Mouse (Mus musculus): ENCODE data around the gene Rhobtb1. TPM values are rescaled to one million over a fixed set of nuclear protein-coding genes. Genes with fewer than 3 reads are reported as not detected.

Rhobtb1 gene
- polyA plus RNA-seq (2016; fragmentation: Nextera tagmentation; extraction: Ambion mirVana) = 13.0 and 14.0 TPM in 2 replicates

DNA sequence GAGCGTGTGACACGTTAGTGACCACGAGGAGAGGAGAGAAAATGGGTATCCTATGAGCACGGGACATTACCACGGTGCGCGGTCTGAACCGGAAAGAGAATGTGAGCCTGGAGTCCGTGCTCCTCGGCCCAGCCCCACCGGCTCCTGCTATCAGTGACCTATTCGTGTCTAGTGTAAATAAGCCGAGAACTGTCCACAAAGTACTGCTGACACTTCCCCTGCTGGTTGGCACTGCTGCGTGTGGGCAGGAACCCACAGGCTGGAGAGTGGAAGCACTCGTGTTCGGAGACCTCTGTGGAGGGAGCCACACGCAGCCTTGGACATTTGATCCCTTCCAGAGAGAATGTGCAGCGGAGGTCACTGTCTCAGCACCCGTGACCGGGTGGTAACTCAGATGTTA is at the start of gene Rhobtb1:
TSS of gene Rhobtb1 (plus strand) at position 390 of the 400 bp plus-strand sequence.
- no peak for DNase-seq (ENCODE audit: extremely low spot score, low spot score)
- no peaks in the 10 kb centered on the region for H3K4me1 ChIP-seq
- H3K36me3 ChIP-seq (replicated peaks) = no peaks in the 10 kb centered on the region
- H3K9me3 ChIP-seq = no peaks in the 10 kb centered on the region
- H3K4me3 ChIP-seq = no peak within 1 kb of the TSS
- 90% methylated on average over 20 of the region's 20 CpGs for WGBS
- H3K27me3 ChIP-seq (ENCODE audit: poor library complexity, severe bottlenecking) = no peaks in the 10 kb centered on the region
- no peak within 1 kb of the TSS for H3K27ac ChIP-seq

DNA sequence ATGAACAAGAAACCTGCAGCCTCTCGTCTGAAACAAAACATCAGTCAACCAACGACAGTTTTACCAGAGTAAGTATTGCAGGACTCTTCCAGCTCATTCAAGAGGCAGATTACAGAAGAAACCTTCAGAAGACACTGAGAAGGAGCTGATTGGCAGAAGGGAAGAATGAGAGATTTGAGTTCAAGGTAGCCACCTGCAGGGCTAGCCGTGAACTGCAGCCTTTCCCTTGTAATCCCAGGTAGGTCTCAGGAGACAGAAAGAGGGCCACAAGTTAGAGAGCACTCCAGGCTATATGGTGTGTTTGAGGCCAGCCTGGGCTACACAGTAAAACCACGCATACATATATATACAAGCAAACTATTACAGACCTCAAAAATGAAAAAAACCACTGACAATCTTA is 49.2 kb upstream of the Rhobtb1 start:
- Histone ChIP-seq H3K27me3 (ENCODE audit: poor library complexity, severe bottlenecking) (no peaks in the 10 kb centered on the region), H3K9me3 (0 out of 2 replicates have a peak, but pooled peaks cover 3% of the 10 kb centered on the region), H3K36me3 (replicated peaks) (no peaks in the 10 kb centered on the region), H3K4me3 (no peak overlapping the region), H3K4me1 (no peaks in the 10 kb centered on the region), H3K27ac (no peak overlapping the region)
- DNase-seq (ENCODE audit: extremely low spot score, low spot score) = peak; percentile 21
- 90% methylated on average over 4 of the region's 4 CpGs for WGBS

- WGBS = 86% methylated on average over 12 of the region's 12 CpGs
- no peaks in the 10 kb centered on the region for H3K9me3 ChIP-seq
- no peak for DNase-seq (ENCODE audit: extremely low spot score, low spot score)
- no peak overlapping the region for H3K4me3 ChIP-seq
- H3K27me3 ChIP-seq (ENCODE audit: poor library complexity, severe bottlenecking) = no peaks in the 10 kb centered on the region
- H3K36me3 ChIP-seq (replicated peaks) = no peaks in the 10 kb centered on the region
- H3K27ac ChIP-seq = no peak overlapping the region
- no peaks in the 10 kb centered on the region for H3K4me1 ChIP-seq
These were observed 46.9 kb upstream of the Rhobtb1 start for GRCm38 (mm10) chr10:69104143-69104882.

- no peaks in the 10 kb centered on the region for H3K36me3 ChIP-seq (replicated peaks)
- DNase-seq (ENCODE audit: extremely low spot score, low spot score) = no peak
- H3K4me1 ChIP-seq = no peaks in the 10 kb centered on the region
- H3K27me3 ChIP-seq (ENCODE audit: poor library complexity, severe bottlenecking) = no peaks in the 10 kb centered on the region
- no peak overlapping the region for H3K27ac ChIP-seq
- H3K4me3 ChIP-seq = no peak overlapping the region
- no peaks in the 10 kb centered on the region for H3K9me3 ChIP-seq
- 84% methylated on average over 9 of the region's 9 CpGs for WGBS
These were observed 46.4 kb upstream of the Rhobtb1 start for GRCm38 (mm10) chr10:69104883-69105225.

- no peaks in the 10 kb centered on the region for H3K4me1 ChIP-seq
- no peak overlapping the region for H3K27ac ChIP-seq
- WGBS = 95% methylated on average over 1 of the region's 1 CpGs
- peaks cover 4% of the 10 kb centered on the region; the same call in 1 of the 2 replicates for H3K9me3 ChIP-seq
- no peaks in the 10 kb centered on the region for H3K27me3 ChIP-seq (ENCODE audit: poor library complexity, severe bottlenecking)
- no peak for DNase-seq (ENCODE audit: extremely low spot score, low spot score)
- H3K4me3 ChIP-seq = no peak overlapping the region
- H3K36me3 ChIP-seq (replicated peaks) = no peaks in the 10 kb centered on the region
These were observed 44.4 kb upstream of the Rhobtb1 start for GRCm38 (mm10) chr10:69106796-69107195.

DNA sequence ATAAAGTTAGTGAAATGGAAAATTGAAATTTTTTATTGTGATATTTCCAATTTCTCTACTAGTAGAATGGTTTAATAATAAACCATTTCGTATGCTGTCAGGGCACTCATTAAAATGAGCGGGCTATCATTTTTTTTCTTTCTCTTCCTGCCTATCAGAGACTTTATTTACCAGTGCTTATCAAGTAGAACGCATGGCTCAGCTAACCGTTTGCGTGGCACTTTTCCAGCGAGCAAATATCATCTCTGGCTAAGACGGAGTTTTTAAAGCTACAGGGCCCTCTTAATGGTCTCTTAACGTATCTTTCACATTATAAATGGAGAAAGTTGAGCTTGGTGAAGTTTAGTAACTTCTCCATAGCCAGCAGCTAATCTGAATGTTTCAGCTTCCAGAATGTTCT is 44.0 kb upstream of the Rhobtb1 start:
- DNase-seq (ENCODE audit: extremely low spot score, low spot score) = no peak
- Histone ChIP-seq H3K27ac (no peak overlapping the region), H3K9me3 (peaks cover 4% of the 10 kb centered on the region; the same call in 1 of the 2 replicates), H3K4me1 (no peaks in the 10 kb centered on the region), H3K4me3 (no peak overlapping the region), H3K27me3 (ENCODE audit: poor library complexity, severe bottlenecking) (no peaks in the 10 kb centered on the region), H3K36me3 (replicated peaks) (no peaks in the 10 kb centered on the region)
- WGBS = 94% methylated on average over 8 of the region's 8 CpGs

- Histone ChIP-seq H3K4me3 (no peak overlapping the region), H3K27me3 (ENCODE audit: poor library complexity, severe bottlenecking) (no peaks in the 10 kb centered on the region), H3K36me3 (replicated peaks) (no peaks in the 10 kb centered on the region), H3K4me1 (no peaks in the 10 kb centered on the region), H3K27ac (no peak overlapping the region), H3K9me3 (peaks cover 4% of the 10 kb centered on the region; the same call in 1 of the 2 replicates)
- no peak for DNase-seq (ENCODE audit: extremely low spot score, low spot score)
These were observed 36.9 kb upstream of the Rhobtb1 start for GRCm38 (mm10) chr10:69114384-69114783.

DNA sequence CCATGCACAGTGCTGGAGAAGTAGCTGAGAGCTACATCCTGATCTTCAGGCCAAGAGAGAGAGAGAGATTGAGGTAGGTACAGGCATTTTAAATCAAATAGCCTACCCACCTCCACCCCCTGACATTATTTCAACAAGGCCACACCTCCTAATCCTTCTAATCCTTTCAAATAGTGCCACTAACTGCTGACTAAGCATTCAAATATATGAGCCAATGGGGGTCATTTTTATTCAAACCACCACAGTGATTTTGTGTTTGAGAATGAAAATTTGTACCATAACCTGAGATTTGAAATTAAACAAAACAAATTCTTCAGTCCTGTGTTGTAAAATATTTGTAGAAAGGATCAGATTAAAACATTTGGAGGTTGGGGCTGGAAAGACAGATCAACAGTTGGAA is 33.2 kb upstream of the Rhobtb1 start:
- DNase-seq (ENCODE audit: extremely low spot score, low spot score) = no peak
- H3K27ac ChIP-seq = no peak overlapping the region
- no peaks in the 10 kb centered on the region for H3K27me3 ChIP-seq (ENCODE audit: poor library complexity, severe bottlenecking)
- H3K36me3 ChIP-seq (replicated peaks) = no peaks in the 10 kb centered on the region
- H3K4me1 ChIP-seq = no peaks in the 10 kb centered on the region
- no peaks in the 10 kb centered on the region for H3K9me3 ChIP-seq
- H3K4me3 ChIP-seq = no peak overlapping the region

DNA sequence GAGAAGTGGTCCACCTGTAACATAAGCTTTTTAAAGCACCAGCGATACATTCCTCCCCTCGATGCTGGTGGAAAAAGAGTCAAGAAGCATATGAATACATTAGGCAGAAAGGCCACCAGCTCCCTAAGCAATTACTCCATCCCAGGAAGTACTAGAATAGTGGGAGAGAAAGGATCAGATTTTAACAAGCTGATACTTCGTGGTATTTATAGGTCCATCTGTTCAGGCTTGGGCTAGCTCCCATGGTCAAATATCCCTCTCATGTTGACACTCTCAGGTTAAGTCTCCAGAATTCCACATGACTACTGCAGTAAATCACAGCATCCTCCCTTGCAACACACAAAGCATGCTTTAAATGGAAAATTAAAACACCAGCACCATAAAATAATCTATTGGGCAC is 32.3 kb upstream of the Rhobtb1 start:
- no peak overlapping the region for H3K27ac ChIP-seq
- DNase-seq (ENCODE audit: extremely low spot score, low spot score) = no peak
- WGBS = 89% methylated on average over 3 of the region's 3 CpGs
- no peak overlapping the region for H3K4me3 ChIP-seq
- no peaks in the 10 kb centered on the region for H3K9me3 ChIP-seq
- H3K4me1 ChIP-seq = no peaks in the 10 kb centered on the region
- H3K36me3 ChIP-seq (replicated peaks) = no peaks in the 10 kb centered on the region
- H3K27me3 ChIP-seq (ENCODE audit: poor library complexity, severe bottlenecking) = no peaks in the 10 kb centered on the region

- no peaks in the 10 kb centered on the region for H3K36me3 ChIP-seq (replicated peaks)
- WGBS = 87% methylated on average over 1 of the region's 1 CpGs
- no peaks in the 10 kb centered on the region for H3K27me3 ChIP-seq (ENCODE audit: poor library complexity, severe bottlenecking)
- no peak overlapping the region for H3K4me3 ChIP-seq
- no peaks in the 10 kb centered on the region for H3K4me1 ChIP-seq
- H3K9me3 ChIP-seq = no peaks in the 10 kb centered on the region
- no peak overlapping the region for H3K27ac ChIP-seq
- DNase-seq (ENCODE audit: extremely low spot score, low spot score) = no peak
These were observed 31.8 kb upstream of the Rhobtb1 start for GRCm38 (mm10) chr10:69119456-69119855.

DNA sequence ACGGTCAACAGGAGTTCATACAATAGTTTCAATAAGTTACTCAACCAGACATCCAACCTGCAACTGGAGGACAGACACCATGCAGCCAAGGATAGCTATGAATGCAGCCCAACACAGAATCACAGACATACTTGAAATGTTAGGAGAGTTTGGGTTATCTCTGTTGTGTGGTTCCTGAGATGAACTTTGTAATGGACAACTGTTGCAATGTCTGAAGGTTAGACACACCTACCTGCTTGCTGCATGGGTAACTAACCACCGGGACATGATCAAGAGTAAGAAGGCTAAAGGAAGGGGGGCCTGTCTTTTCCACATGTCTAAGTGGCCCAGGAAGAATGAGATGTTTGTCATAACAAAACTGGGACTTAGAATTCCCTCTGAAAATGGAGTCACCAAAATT is 24.7 kb upstream of the Rhobtb1 start:
- 86% methylated on average over 2 of the region's 2 CpGs for WGBS
- Histone ChIP-seq H3K27me3 (ENCODE audit: poor library complexity, severe bottlenecking) (no peaks in the 10 kb centered on the region), H3K4me3 (no peak overlapping the region), H3K9me3 (no peaks in the 10 kb centered on the region), H3K4me1 (peaks cover 4% of the 10 kb centered on the region; the same call in 1 of the 2 replicates), H3K36me3 (replicated peaks) (no peaks in the 10 kb centered on the region), H3K27ac (no peak overlapping the region)
- DNase-seq (ENCODE audit: extremely low spot score, low spot score) = no peak

- Histone ChIP-seq H3K4me1 (peaks cover 4% of the 10 kb centered on the region; the same call in 1 of the 2 replicates), H3K9me3 (no peaks in the 10 kb centered on the region), H3K27me3 (ENCODE audit: poor library complexity, severe bottlenecking) (no peaks in the 10 kb centered on the region), H3K27ac (no peak overlapping the region), H3K4me3 (no peak overlapping the region), H3K36me3 (replicated peaks) (no peaks in the 10 kb centered on the region)
- 82% methylated on average over 3 of the region's 3 CpGs for WGBS
- DNase-seq (ENCODE audit: extremely low spot score, low spot score) = no peak
These were observed 22.7 kb upstream of the Rhobtb1 start for GRCm38 (mm10) chr10:69128531-69128930.

GRCm38 (mm10) chr10:69130613-69131012 is 20.6 kb upstream of the Rhobtb1 start:
- no peaks in the 10 kb centered on the region for H3K27me3 ChIP-seq (ENCODE audit: poor library complexity, severe bottlenecking)
- 83% methylated on average over 5 of the region's 5 CpGs for WGBS
- no peaks in the 10 kb centered on the region for H3K9me3 ChIP-seq
- no peaks in the 10 kb centered on the region for H3K36me3 ChIP-seq (replicated peaks)
- no peak overlapping the region for H3K27ac ChIP-seq
- no peak for DNase-seq (ENCODE audit: extremely low spot score, low spot score)
- no peak overlapping the region for H3K4me3 ChIP-seq
- peaks cover 4% of the 10 kb centered on the region; the same call in 1 of the 2 replicates for H3K4me1 ChIP-seq

- Histone ChIP-seq H3K4me1 (peaks cover 4% of the 10 kb centered on the region; the same call in 1 of the 2 replicates), H3K27me3 (ENCODE audit: poor library complexity, severe bottlenecking) (no peaks in the 10 kb centered on the region), H3K4me3 (no peak overlapping the region), H3K36me3 (replicated peaks) (no peaks in the 10 kb centered on the region), H3K27ac (no peak overlapping the region), H3K9me3 (no peaks in the 10 kb centered on the region)
- DNase-seq (ENCODE audit: extremely low spot score, low spot score) = no peak
These were observed 16.9 kb upstream of the Rhobtb1 start for GRCm38 (mm10) chr10:69134356-69134755.

Measured in forebrain, embryonic 10.5 days (tissue).